Mouse (Mus musculus) lung, postnatal 0 days (tissue): Measurements from ENCODE around the gene Npepps. TPM values are rescaled to one million over a fixed set of nuclear protein-coding genes. Genes with fewer than 3 reads are reported as not detected.

Experiments used
- ATAC-seq: fragments of 200-750 bp; cut with Nextera tagmentation; 2 replicates; pipeline ENCODE4 v1.8.0; 2017; ENCODE audit warnings: moderate library complexity
- DNase-seq: peaks from one replicate; pipeline ENCODE4 v3.0.0-alpha.2; 2016; ENCODE audit warnings: low spot score
- H3K27ac ChIP-seq: fragments of 300-500 bp; sonication (generic); 2 replicates; pipeline ENCODE4 v1.5.1; 2014; ENCODE audit warnings: antibody characterized with exemption, mild to moderate bottlenecking, low read length, mixed read lengths
- H3K27me3 ChIP-seq: fragments of 300-500 bp; sonication (generic); replicated peaks from 2 replicates; pipeline ENCODE4 v1.6.1; 2014; ENCODE audit warnings: low read length, mixed read lengths; ENCODE audit not compliant: insufficient read depth
- H3K36me3 ChIP-seq: fragments of 300-500 bp; sonication (generic); 2 replicates; pipeline ENCODE4 v1.6.1; 2014; ENCODE audit warnings: low read length, mixed read lengths; ENCODE audit not compliant: insufficient read depth
- H3K4me1 ChIP-seq: fragments of 300-500 bp; sonication (generic); 2 replicates; pipeline ENCODE4 v1.6.1; 2014; ENCODE audit warnings: antibody characterized with exemption, low read depth, low read length, mixed read lengths; ENCODE audit not compliant: insufficient read depth
- H3K4me2 ChIP-seq: fragments of 300-500 bp; sonication (generic); replicated peaks from 2 replicates; pipeline ENCODE4 v1.6.1; 2014; ENCODE audit warnings: low read depth, mild to moderate bottlenecking, low read length, moderate library complexity, mixed read lengths
- H3K4me3 ChIP-seq: fragments of 300-500 bp; sonication (generic); 2 replicates; pipeline ENCODE4 v1.5.1; 2014; ENCODE audit warnings: low read depth, low read length
- H3K9ac ChIP-seq: fragments of 300-500 bp; sonication (generic); replicated peaks from 2 replicates; pipeline ENCODE4 v1.6.1; 2014; ENCODE audit warnings: low read depth, mild to moderate bottlenecking
- H3K9me3 ChIP-seq: fragments of 300-500 bp; sonication (generic); 2 replicates; pipeline ENCODE4 v1.6.1; 2016; ENCODE audit warnings: low read length, mixed read lengths
- CTCF ChIP-seq: IDR thresholded peaks from 2 replicates; pipeline ENCODE4 v1.5.1; 2016; ENCODE audit warnings: antibody characterized with exemption, mild to moderate bottlenecking
- EP300 ChIP-seq: IDR thresholded peaks from 2 replicates; pipeline ENCODE4 v1.6.1; 2016; ENCODE audit warnings: antibody characterized with exemption, mild to moderate bottlenecking, control low read depth
- WGBS: fragments of 180-500 bp; shearing (Covaris S2); extraction: QIAGEN DNeasy Blood & Tissue Kit; methylation state at CpG from one replicate; pipeline ENCODE4 v1.1.7; 2014; 5-methylcytosine and 5-hydroxymethylcytosine counted together
- polyA plus RNA-seq: library from polyadenylated mRNA; unstranded; fragments of >200 nt; fragmentation: Nextera tagmentation; extraction: Ambion mirVana; gene quantifications from 2 replicates; pipeline ENCODE4 v1.2.1, GENCODE M21; 2015

The Npepps gene
- polyA plus RNA-seq, 1 experiment from 2014 or later, result 47.5 TPM

DNA sequence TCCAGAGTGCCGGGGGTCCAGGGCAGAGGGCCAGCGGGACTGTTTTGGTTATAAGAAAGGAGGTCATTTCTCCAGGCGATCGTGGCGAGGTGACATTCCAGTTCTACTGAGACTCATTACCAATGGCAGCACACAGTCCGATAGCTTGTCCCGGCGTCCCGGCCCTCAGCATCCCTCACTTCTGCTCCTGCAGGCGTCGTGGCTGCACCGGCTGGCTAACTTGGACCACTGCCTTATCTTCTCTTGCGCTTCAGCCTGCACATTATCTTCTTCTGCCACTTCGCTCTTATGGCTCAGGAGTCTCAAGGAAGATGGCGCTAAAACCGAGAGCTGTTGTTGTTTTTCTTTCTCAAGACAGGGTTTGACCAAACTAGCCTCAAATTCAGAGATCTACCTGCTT is 21.0 kb upstream of the Npepps start:
- H3K4me2 ChIP-seq, result no peak overlapping the region
- H3K9ac ChIP-seq, result no peak overlapping the region
- no peak overlapping the region for H3K4me3 ChIP-seq
- H3K36me3 ChIP-seq, result no peaks in the 10 kb centered on the region
- H3K4me1 ChIP-seq, result peaks cover 9% of the 10 kb centered on the region
- 73% methylated on average over 16 of the region's 16 CpGs for WGBS
- no peak for DNase-seq
- no peak for TF ChIP-seq CTCF
- no peak for TF ChIP-seq EP300
- H3K27me3 ChIP-seq, result no peaks in the 10 kb centered on the region
- ATAC-seq, result no peak
- no peaks in the 10 kb centered on the region for H3K9me3 ChIP-seq
- peak overlapping the region; percentile 83 for H3K27ac ChIP-seq

DNA sequence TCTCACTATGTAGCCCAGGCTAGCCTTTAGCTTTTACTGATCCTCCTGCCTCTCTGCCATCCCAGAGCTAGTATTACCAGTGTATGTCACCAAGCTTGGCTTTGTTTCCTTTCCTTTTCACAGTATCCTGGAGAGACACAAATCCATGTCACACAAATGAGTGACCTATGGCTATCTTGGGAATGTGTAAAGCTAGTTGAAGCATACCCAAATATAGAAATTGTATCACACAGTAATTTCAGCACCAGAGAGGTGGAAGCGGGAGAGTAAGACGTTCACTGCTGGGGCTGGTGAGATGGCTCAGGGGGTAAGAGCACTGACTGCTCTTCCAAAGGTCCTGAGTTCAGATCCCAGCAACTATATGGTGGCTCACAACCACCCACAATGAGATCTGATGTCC is 19.5 kb upstream of the Npepps start:
- WGBS, result 86% methylated on average over 2 of the region's 2 CpGs

DNA sequence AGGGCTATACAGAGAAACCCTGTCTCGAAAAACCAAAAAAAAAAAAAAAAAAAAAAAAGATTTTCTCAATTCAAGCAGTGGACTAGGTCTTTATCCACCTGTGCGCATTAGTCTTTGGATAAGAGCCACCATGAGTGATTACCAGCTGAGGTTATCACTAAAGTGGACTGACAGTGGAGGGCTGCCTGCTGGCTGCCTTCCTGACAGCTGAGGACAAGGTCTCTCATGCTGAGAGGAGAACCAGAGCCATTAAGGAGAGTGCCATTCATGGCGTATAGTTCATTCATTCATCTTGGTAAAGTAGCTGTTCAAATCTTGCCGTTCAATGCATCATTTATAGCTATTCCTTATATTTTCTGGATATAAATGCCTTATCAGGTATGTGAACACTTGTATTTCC is 16.1 kb upstream of the Npepps start:
- TF ChIP-seq CTCF (no peak), EP300 (no peak)
- no peak for DNase-seq
- H3K9ac ChIP-seq, result no peak overlapping the region
- no peak overlapping the region for H3K4me2 ChIP-seq
- no peak for ATAC-seq
- H3K27me3 ChIP-seq, result no peaks in the 10 kb centered on the region
- H3K36me3 ChIP-seq, result no peaks in the 10 kb centered on the region
- no peak overlapping the region for H3K4me3 ChIP-seq
- H3K9me3 ChIP-seq, result no peaks in the 10 kb centered on the region
- no peak overlapping the region for H3K27ac ChIP-seq
- no peaks in the 10 kb centered on the region for H3K4me1 ChIP-seq
- WGBS, result 75% methylated on average over 3 of the region's 4 CpGs

More for the DNA sequence above, 19.5 kb upstream of the Npepps start:
- Histone ChIP-seq H3K27ac (no peak overlapping the region), H3K27me3 (no peaks in the 10 kb centered on the region), H3K4me3 (no peak overlapping the region), H3K9me3 (no peaks in the 10 kb centered on the region), H3K36me3 (no peaks in the 10 kb centered on the region), H3K4me1 (peaks cover 9% of the 10 kb centered on the region), H3K4me2 (no peak overlapping the region), H3K9ac (no peak overlapping the region)
- DNase-seq, result no peak
- ATAC-seq, result no peak
- TF ChIP-seq EP300 (no peak), CTCF (no peak)

DNA sequence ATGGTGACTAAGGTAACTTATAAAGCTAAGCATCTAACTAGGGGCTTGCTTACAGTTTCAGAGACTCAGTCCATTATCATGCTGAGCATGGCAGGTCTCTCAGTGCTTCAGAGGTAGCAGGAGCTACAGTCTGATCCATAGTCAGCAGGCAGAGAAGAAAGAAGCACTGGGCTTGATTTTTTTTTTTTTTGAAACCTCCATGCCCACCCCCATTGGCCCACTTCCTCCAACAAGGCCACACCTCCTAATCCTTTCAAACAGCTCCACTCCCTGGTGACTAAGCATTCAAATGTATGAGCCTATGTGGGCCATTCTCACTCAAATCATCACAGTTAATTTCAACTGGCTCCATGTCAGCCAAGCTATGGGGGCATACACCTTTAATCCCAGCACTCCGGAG is 12.3 kb upstream of the Npepps start:
- no peak overlapping the region for H3K4me2 ChIP-seq
- no peak for TF ChIP-seq CTCF
- no peak for TF ChIP-seq EP300
- H3K4me1 ChIP-seq, result no peaks in the 10 kb centered on the region
- no peak overlapping the region for H3K27ac ChIP-seq
- H3K9ac ChIP-seq, result no peak overlapping the region
- H3K9me3 ChIP-seq, result no peaks in the 10 kb centered on the region
- H3K27me3 ChIP-seq, result no peaks in the 10 kb centered on the region
- H3K36me3 ChIP-seq, result no peaks in the 10 kb centered on the region
- WGBS, result 96% methylated on average over 1 of the region's 1 CpGs
- DNase-seq, result no peak
- ATAC-seq, result no peak
- H3K4me3 ChIP-seq, result no peak overlapping the region

DNA sequence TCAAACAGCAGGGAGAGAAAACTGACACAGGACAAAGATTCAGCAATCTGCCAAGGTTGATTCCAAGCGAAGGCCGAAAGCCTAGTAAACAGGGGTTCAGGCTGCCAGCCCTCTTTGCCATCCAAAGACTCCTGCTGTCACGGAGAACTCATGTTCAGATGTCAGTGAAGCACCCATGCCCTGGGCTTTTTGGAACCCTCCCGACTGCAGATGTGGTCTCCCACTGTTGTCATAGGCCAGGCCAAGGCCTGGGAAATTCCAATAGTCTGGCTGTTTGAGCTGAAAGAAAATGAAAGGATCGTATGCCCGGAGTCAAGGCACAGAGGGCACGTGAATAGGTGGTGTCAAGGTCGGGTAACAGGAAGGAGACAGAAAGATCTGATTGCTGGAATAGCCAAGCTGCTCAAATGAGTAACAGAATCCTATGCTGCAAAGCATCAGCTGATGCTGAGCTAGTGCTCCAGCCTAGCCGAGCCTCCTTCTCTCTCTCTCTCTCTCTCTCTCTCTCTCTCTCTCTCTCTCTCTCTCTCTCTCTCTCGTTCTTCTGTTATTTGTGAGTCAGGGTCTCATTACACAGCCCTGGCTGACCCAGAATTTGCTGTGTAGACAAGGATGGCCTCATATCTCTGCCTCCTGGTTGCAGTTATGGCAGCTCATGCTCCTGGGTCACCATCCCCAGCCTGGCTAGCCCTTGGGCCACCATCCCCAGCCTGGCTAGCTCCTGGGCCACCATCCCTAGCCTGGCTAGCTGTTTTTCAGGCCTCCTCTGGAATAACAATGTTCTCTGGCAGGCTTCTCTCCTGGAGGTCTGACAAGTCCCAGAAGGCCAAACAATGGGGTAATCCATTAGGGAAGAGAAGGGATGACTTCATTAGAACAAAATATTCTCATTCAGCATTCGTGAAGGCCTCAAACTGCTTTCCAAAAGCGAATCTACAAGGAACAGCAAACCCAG is 9.1 kb upstream of the Npepps start:
- Histone ChIP-seq H3K4me2 (no peak overlapping the region), H3K27me3 (no peaks in the 10 kb centered on the region), H3K27ac (no peak overlapping the region), H3K9ac (no peak overlapping the region), H3K36me3 (no peaks in the 10 kb centered on the region), H3K4me3 (no peak overlapping the region), H3K9me3 (no peaks in the 10 kb centered on the region), H3K4me1 (no peaks in the 10 kb centered on the region)
- 59% methylated on average over 12 of the region's 12 CpGs for WGBS
- DNase-seq (no peak), ATAC-seq (no peak)
- TF ChIP-seq CTCF, result no peak
- no peak for TF ChIP-seq EP300

DNA sequence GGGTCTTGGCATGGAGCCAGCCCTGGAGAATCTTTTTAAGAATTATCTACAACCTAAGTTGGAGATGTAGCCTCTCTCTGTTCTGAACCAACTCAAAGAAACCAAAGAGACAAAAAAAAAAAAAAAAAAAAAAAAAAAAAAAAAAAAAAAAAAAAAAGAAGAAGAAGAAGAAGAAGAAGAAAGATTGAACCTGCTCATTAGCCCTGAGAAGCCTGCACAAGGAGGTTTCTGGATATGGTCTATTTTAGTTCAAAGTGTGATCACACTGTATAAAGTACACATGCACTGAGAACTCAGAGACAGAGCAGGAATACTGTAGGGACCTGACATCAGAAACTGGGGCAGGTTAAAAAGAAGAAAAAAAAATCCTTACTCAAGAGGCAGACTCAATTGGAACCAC is 7.2 kb upstream of the Npepps start:
- H3K9me3 ChIP-seq, result no peaks in the 10 kb centered on the region
- no peaks in the 10 kb centered on the region for H3K4me1 ChIP-seq
- DNase-seq (no peak), ATAC-seq (no peak)
- no peak overlapping the region for H3K4me3 ChIP-seq
- H3K36me3 ChIP-seq, result no peaks in the 10 kb centered on the region
- H3K27ac ChIP-seq, result no peak overlapping the region
- no peaks in the 10 kb centered on the region for H3K27me3 ChIP-seq
- TF ChIP-seq CTCF (no peak), EP300 (no peak)
- no peak overlapping the region for H3K9ac ChIP-seq
- H3K4me2 ChIP-seq, result no peak overlapping the region
